Mouse (Mus musculus) left cerebral cortex, adult 11 months (tissue): ENCODE data around the gene Plod3.
A peak's percentile ranks its signal among the peaks of the same experiment; 100 is the strongest.

ENCODE experiments used
- DNase-seq: peaks from one replicate; pipeline ENCODE4 v3.0.0; 2022; ENCODE audit warnings: low spot score

Gene Plod3

GRCm38 (mm10) chr5:136965210-136965609 lies 21.6 kb upstream of the Plod3 start:
- DNase-seq: no peak

GRCm38 (mm10) chr5:136965686-136966085 lies 21.1 kb upstream of the Plod3 start:
- no peak for DNase-seq

- DNase-seq: no peak
Observed at GRCm38 (mm10) chr5:136966331-136966730, 20.5 kb upstream of the Plod3 start, which contains the start of gene Cldn15. Cldn15 (plus strand) TSS chr5:136966616.

GRCm38 (mm10) chr5:136966861-136967455 lies 19.9 kb upstream of the Plod3 start:
- DNase-seq: no peak

- DNase-seq: no peak
Observed at GRCm38 (mm10) chr5:136967592-136967991, 19.2 kb upstream of the Plod3 start.

- no peak for DNase-seq
Observed at GRCm38 (mm10) chr5:136970703-136971102, 16.1 kb upstream of the Plod3 start.

GRCm38 (mm10) chr5:136973670-136974069 lies 13.1 kb upstream of the Plod3 start:
- DNase-seq: no peak

- no peak for DNase-seq
Observed at GRCm38 (mm10) chr5:136977769-136978168, 9.1 kb upstream of the Plod3 start.

- DNase-seq: no peak
Observed at GRCm38 (mm10) chr5:136979762-136980161, 7.1 kb upstream of the Plod3 start.

- DNase-seq: no peak
Observed at GRCm38 (mm10) chr5:136980974-136981373, 5.8 kb upstream of the Plod3 start.

- DNase-seq: no peak
Observed at GRCm38 (mm10) chr5:136982338-136982930, 4.4 kb upstream of the Plod3 start.

- DNase-seq: no peak
Observed at GRCm38 (mm10) chr5:136984828-136985227, 2.0 kb upstream of the Plod3 start.

GRCm38 (mm10) chr5:136987138-136987933 lies 517 bp downstream of the Plod3 start:
- peak; percentile 77 for DNase-seq

- DNase-seq: no peak
Observed at GRCm38 (mm10) chr5:136987934-136988271, 1.1 kb downstream of the Plod3 start, which contains the start of gene Znhit1. Znhit1 (minus strand) TSS chr5:136988021.

GRCm38 (mm10) chr5:136988420-136988819 lies 1.6 kb downstream of the Plod3 start:
- DNase-seq: no peak

GRCm38 (mm10) chr5:136989801-136990200 lies 3.0 kb downstream of the Plod3 start:
- no peak for DNase-seq

GRCm38 (mm10) chr5:136999449-136999848 lies 12.6 kb downstream of the Plod3 start:
- no peak for DNase-seq

GRCm38 (mm10) chr5:137000612-137001011 lies 13.8 kb downstream of the Plod3 start:
- no peak for DNase-seq

- DNase-seq: no peak
Observed at GRCm38 (mm10) chr5:137007276-137007675, 20.5 kb downstream of the Plod3 start.

- no peak for DNase-seq
Observed at GRCm38 (mm10) chr5:137009988-137010387, 23.2 kb downstream of the Plod3 start.

GRCm38 (mm10) chr5:137012401-137012950 lies 25.7 kb downstream of the Plod3 start:
- no peak for DNase-seq

- no peak for DNase-seq
Observed at GRCm38 (mm10) chr5:137015913-137016312, 29.1 kb downstream of the Plod3 start.

- DNase-seq: no peak
Observed at GRCm38 (mm10) chr5:137024318-137024717, 37.5 kb downstream of the Plod3 start.
